Mouse (Mus musculus): Measurements from ENCODE around the gene Odf2. TPM values are rescaled to one million over a fixed set of nuclear protein-coding genes. Genes with fewer than 3 reads are reported as not detected.

The Odf2 gene
- total and polyA plus RNA-seq, 3 experiments, result 35.4 to 54.6 (median 48.6) TPM

DNA sequence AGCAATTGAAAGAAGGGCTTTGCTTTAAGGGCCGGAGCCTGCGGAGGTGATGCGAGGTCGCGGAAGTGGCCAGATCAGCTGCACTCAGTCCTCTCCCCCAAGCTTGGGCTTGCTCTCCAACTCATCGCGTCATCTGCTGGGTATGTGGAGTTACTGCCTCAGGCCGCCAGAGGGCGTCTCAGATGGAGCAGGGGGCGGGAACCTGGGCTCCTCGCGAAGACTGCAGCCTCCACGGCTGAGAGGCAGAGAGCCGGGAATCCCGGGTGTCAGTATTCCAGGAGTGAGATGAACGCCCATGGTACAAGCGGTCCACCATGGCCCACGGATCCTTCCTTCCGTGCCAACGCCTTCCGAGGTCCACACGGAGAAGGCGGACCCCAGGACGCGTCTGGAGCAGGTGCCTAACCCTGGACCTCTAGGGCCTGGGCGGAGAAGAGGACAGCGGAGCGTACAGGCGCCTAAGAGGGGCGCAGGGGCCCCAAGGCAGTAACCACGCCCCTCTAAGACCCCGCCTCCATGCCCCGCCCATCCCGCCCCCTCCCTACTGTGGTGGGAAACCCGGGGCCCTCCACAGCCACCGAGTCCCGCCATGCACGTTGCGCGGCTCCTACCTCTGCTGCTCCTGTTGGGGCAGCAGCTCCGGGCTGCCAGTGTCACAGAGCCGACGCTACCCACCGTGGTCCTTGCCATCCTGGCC is 19.9 kb upstream of the Odf2 start, which contains the start of gene Cercam (continued):
- TF ChIP-seq E2F4 (IDR thresholded peaks at IDR 0.05; ENCODE audit: insufficient replicate concordance, low read depth, low read length), result no peak
- no peak for TF ChIP-seq ZKSCAN1 (IDR thresholded peaks at IDR 0.05; ENCODE audit: borderline replicate concordance, low read depth, low read length)
- TF ChIP-seq SMC3 (IDR thresholded peaks at IDR 0.05; ENCODE audit: low read depth, low read length), result peak; percentile 76
- TF ChIP-seq ETS1 (conservative IDR thresholded peaks at IDR 0.05; ENCODE audit: low read depth, low read length), result no peak
- no peak for TF ChIP-seq BHLHE40 (IDR thresholded peaks at IDR 0.05; ENCODE audit: low read depth, low read length)
- peak; percentile 59; the same call in 1 of the 2 replicates for TF ChIP-seq ZMIZ1 (IDR thresholded peaks at IDR 0.05; ENCODE audit: low read depth, low read length)
- no peak for TF ChIP-seq GABPA (IDR thresholded peaks at IDR 0.05; ENCODE audit: insufficient replicate concordance, low read depth, low read length)
- TF ChIP-seq CHD1 (IDR thresholded peaks at IDR 0.05; ENCODE audit: low read depth, low read length), result no peak
- peak; percentile 34 for TF ChIP-seq RAD21 (IDR thresholded peaks at IDR 0.05; ENCODE audit: low read depth, low read length)

DNA sequence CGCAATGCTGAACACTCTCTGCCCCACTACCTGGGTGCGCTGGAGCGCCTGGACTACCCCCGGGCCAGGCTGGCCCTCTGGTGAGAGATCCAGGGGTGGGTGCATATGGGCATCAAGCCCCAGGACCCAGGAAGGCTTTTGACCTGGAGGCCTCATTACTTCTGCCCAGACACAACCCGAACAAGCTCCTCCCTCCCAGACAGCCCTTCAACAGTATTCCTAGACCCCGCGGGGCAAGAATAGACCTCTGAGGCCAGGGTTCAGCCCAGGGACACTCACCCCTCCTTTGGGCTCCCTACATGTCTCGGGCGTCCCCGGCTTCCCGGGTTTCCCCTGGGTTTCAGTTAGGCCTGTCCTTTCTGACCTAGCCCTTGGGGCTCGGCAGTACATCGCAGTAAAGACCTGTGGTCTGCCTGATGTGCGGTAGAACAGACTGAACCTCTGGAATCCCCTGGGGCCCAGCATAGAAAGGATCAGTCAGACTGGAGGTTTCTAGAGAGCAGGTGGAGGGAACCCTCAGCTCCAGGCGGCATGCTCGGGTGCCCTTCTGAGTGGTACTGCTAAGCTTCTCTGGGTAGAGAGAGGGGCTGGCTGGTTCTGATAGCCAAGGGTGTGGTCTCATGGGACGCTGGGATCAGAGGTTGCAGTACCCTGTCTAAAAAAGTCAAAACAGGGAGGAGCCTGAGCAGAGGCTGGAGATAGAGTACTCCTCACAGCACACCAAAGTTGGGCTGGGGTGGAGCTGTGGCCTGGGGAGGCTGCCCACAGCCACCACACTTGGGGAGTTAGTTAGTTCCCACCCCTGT is 19.2 kb upstream of the Odf2 start:
- peak overlapping the region; percentile 29; the same call in 1 of the 2 replicates for H3K9ac ChIP-seq (ENCODE audit: insufficient read depth, low read depth)
- H3K4me1 ChIP-seq (ENCODE audit: control insufficient read depth in 1 of 2, insufficient read depth in 2 of 2), result peaks cover 10 to 18% of the 10 kb centered on the region in 2 experiments
- peaks cover 3 to 18% of the 10 kb centered on the region in 2 experiments for H3K36me3 ChIP-seq (replicated peaks in 1 of 2; ENCODE audit: control insufficient read depth in 1 of 2, insufficient read depth in 1 of 2, low read length in 1 of 2)
- H3K9me3 ChIP-seq (replicated peaks; ENCODE audit: low read length), result no peaks in the 10 kb centered on the region
- H3K79me2 ChIP-seq (replicated peaks; ENCODE audit: control insufficient read depth, extremely low read depth, insufficient read depth, poor library complexity, severe bottlenecking), result no peaks in the 10 kb centered on the region
- peak overlapping the region; percentile 49 to 70 (median 65) for H3K4me3 ChIP-seq (replicated peaks in 1 of 3; ENCODE audit: low read depth in 2 of 3, low read length in 2 of 3, poor library complexity in 1 of 3)
- dilution Hi-C loops (cut with MboI; ENCODE audit: extremely low pct_ligation_motif_present, extremely low pct_unique_long_range_greater_than_20kb, low sequenced_read_pairs) (no loop called here), in situ Hi-C loops (cut with MboI; ENCODE audit: low pct_ligation_motif_present, low pct_unique_long_range_greater_than_20kb, low sequenced_read_pairs) (loop anchor here (10.0 kb wide), 1 partner anchor 105 kb away; no protein-coding TSS in a partner anchor)
- DNase-seq (ENCODE audit: extremely low read depth), result peak; percentile 85
- H3K4me2 ChIP-seq (ENCODE audit: insufficient read depth, low read depth, poor library complexity, severe bottlenecking), result peak overlapping the region; percentile 67
- peak overlapping the region; percentile 67 for H3K27ac ChIP-seq (ENCODE audit: insufficient read depth, low read depth)
- peaks cover 9% of the 10 kb centered on the region for H3K27me3 ChIP-seq (replicated peaks)
- TF ChIP-seq MAFK (IDR thresholded peaks at IDR 0.05; ENCODE audit: insufficient replicate concordance, low read length), result 0 out of 2 replicates have a peak, but pooled peaks have one; percentile 21
- peak; percentile 60 for TF ChIP-seq BHLHE40 (IDR thresholded peaks at IDR 0.05; ENCODE audit: low read depth, low read length)
- no peak for TF ChIP-seq TBP (conservative IDR thresholded peaks at IDR 0.05; ENCODE audit: low read depth, low read length)
- no peak for TF ChIP-seq KAT2A (IDR thresholded peaks at IDR 0.05; ENCODE audit: insufficient replicate concordance, low read length)
- TF ChIP-seq MAX (IDR thresholded peaks at IDR 0.05; ENCODE audit: low read length), result peak; percentile 44
- peak; percentile 34; the same call in 1 of the 2 replicates for TF ChIP-seq MAZ (IDR thresholded peaks at IDR 0.05; ENCODE audit: low read depth, low read length)
- peak; percentile 46; the same call in 1 of the 2 replicates for TF ChIP-seq EP300 (IDR thresholded peaks at IDR 0.05; ENCODE audit: low read length)
- 0 out of 2 replicates have a peak, but pooled peaks have one; percentile 15 for TF ChIP-seq CHD2 (IDR thresholded peaks at IDR 0.05; ENCODE audit: low read length)
- no peak for TF ChIP-seq CHD1 (IDR thresholded peaks at IDR 0.05; ENCODE audit: low read depth, low read length)
- no peak for TF ChIP-seq ELF1 (IDR thresholded peaks at IDR 0.05; ENCODE audit: low read depth, low read length)
- peak; percentile 57; the same call in 1 of the 2 replicates for TF ChIP-seq MYC (IDR thresholded peaks at IDR 0.05; ENCODE audit: low read depth, low read length)
- TF ChIP-seq MXI1 (IDR thresholded peaks at IDR 0.05; ENCODE audit: low read depth, low read length), result peak; percentile 58; the same call in 1 of the 2 replicates
- no peak for TF ChIP-seq NRF1 (IDR thresholded peaks at IDR 0.05; ENCODE audit: low read depth, low read length)
- peak; percentile 61 for TF ChIP-seq ZMIZ1 (IDR thresholded peaks at IDR 0.05; ENCODE audit: low read depth, low read length)
- no peak for TF ChIP-seq PAX5 (IDR thresholded peaks at IDR 0.05; ENCODE audit: low read length)
- TF ChIP-seq CTCF (conservative IDR thresholded peaks at IDR 0.05 in 1 of 2, IDR thresholded peaks at IDR 0.05 in 1 of 2; ENCODE audit: low read depth in 2 of 2, low read length in 2 of 2), result no peak
- peak; percentile 65 for TF ChIP-seq ETS1 (conservative IDR thresholded peaks at IDR 0.05; ENCODE audit: low read depth, low read length)
- no peak for TF ChIP-seq GABPA (IDR thresholded peaks at IDR 0.05; ENCODE audit: insufficient replicate concordance, low read depth, low read length)
- TF ChIP-seq MEF2A (IDR thresholded peaks at IDR 0.05; ENCODE audit: borderline replicate concordance, low read depth, low read length), result no peak
- TF ChIP-seq SIN3A (IDR thresholded peaks at IDR 0.05; ENCODE audit: low read length), result peak; percentile 81; the same call in 1 of the 2 replicates
- TF ChIP-seq ZNF384 (IDR thresholded peaks at IDR 0.05; ENCODE audit: low read depth, low read length), result no peak
- TF ChIP-seq TCF12 (IDR thresholded peaks at IDR 0.05; ENCODE audit: low read depth, low read length), result peak; percentile 57
- no peak for TF ChIP-seq USF2 (conservative IDR thresholded peaks at IDR 0.05; ENCODE audit: low read depth, low read length)
- TF ChIP-seq JUN (IDR thresholded peaks at IDR 0.05; ENCODE audit: insufficient read depth, low read depth, low read length), result no peak
- no peak for TF ChIP-seq HCFC1 (IDR thresholded peaks at IDR 0.05; ENCODE audit: low read depth, low read length)
- TF ChIP-seq POLR2A (IDR thresholded peaks at IDR 0.05; ENCODE audit: low read depth, low read length), result no peak; the same call in 1 of the 2 replicates
- TF ChIP-seq ZKSCAN1 (IDR thresholded peaks at IDR 0.05; ENCODE audit: borderline replicate concordance, low read depth, low read length), result no peak
- TF ChIP-seq JUND (conservative IDR thresholded peaks at IDR 0.05; ENCODE audit: low read depth, low read length), result no peak
- no peak for TF ChIP-seq POLR2AphosphoS2 (IDR thresholded peaks at IDR 0.05; ENCODE audit: low read depth, low read length)
- TF ChIP-seq SMC3 (IDR thresholded peaks at IDR 0.05; ENCODE audit: low read depth, low read length), result no peak
- no peak for TF ChIP-seq RAD21 (IDR thresholded peaks at IDR 0.05; ENCODE audit: low read depth, low read length)

All from CH12.LX (cell line).